Mouse (Mus musculus) embryo, embryonic 11 days (tissue): ENCODE measurements at regions not wholly inside any gene's neighbourhood (a gene's known extent, or its start where the extent isn't known, plus 50 kb on each side); places are given as distances from the start of the nearest gene placed in this dataset.

Experiments
- DNase-seq: peaks from one replicate; pipeline ENCODE4 v3.0.0-alpha.2; 2015

- no peak for DNase-seq
Measured at GRCm38 (mm10) chr3:148316198-148316597, 674.2 kb downstream of the Adgrl2 start.

GRCm38 (mm10) chr3:148315286-148315685 is 675.1 kb downstream of the Adgrl2 start:
- DNase-seq = no peak

GRCm38 (mm10) chr3:148295515-148295914 is 694.8 kb downstream of the Adgrl2 start:
- DNase-seq = no peak

GRCm38 (mm10) chr3:148278978-148279377 is 711.4 kb downstream of the Adgrl2 start:
- peak; percentile 12 for DNase-seq

GRCm38 (mm10) chr3:148272159-148272848 is 718.1 kb downstream of the Adgrl2 start:
- DNase-seq = no peak

GRCm38 (mm10) chr3:148268812-148269211 is 721.5 kb downstream of the Adgrl2 start:
- DNase-seq = no peak

GRCm38 (mm10) chr3:148259211-148259610 is 731.1 kb downstream of the Adgrl2 start:
- no peak for DNase-seq

- DNase-seq = no peak
Measured at GRCm38 (mm10) chr3:148248617-148249016, 741.7 kb downstream of the Adgrl2 start.

GRCm38 (mm10) chr3:148246786-148247185 is 743.6 kb downstream of the Adgrl2 start:
- DNase-seq = no peak

GRCm38 (mm10) chr3:148238093-148238492 is 752.3 kb downstream of the Adgrl2 start:
- DNase-seq = no peak

GRCm38 (mm10) chr3:148237555-148237954 is 752.8 kb downstream of the Adgrl2 start:
- DNase-seq = no peak

GRCm38 (mm10) chr3:148233616-148234015 is 756.7 kb downstream of the Adgrl2 start:
- no peak for DNase-seq

- DNase-seq = no peak
Measured at GRCm38 (mm10) chr3:148229192-148229591, 761.2 kb downstream of the Adgrl2 start.

- peak; percentile 36 for DNase-seq
Measured at GRCm38 (mm10) chr3:148228002-148228707, 762.2 kb downstream of the Adgrl2 start.

- no peak for DNase-seq
Measured at GRCm38 (mm10) chr3:148220826-148221225, 769.5 kb downstream of the Adgrl2 start.

GRCm38 (mm10) chr3:148220024-148220590 is 770.2 kb downstream of the Adgrl2 start:
- DNase-seq = no peak

- DNase-seq = no peak
Measured at GRCm38 (mm10) chr3:148202148-148202547, 788.2 kb downstream of the Adgrl2 start.

GRCm38 (mm10) chr3:148186704-148187103 is 803.7 kb downstream of the Adgrl2 start:
- no peak for DNase-seq

- no peak for DNase-seq
Measured at GRCm38 (mm10) chr3:148167556-148167955, 822.8 kb downstream of the Adgrl2 start.

- no peak for DNase-seq
Measured at GRCm38 (mm10) chr3:148159059-148159458, 831.3 kb downstream of the Adgrl2 start.

GRCm38 (mm10) chr3:148158533-148158932 is 831.8 kb downstream of the Adgrl2 start:
- DNase-seq = no peak

- no peak for DNase-seq
Measured at GRCm38 (mm10) chr3:148143776-148144175, 846.6 kb downstream of the Adgrl2 start.

GRCm38 (mm10) chr3:148136791-148137251 is 853.5 kb downstream of the Adgrl2 start:
- DNase-seq = no peak

GRCm38 (mm10) chr3:148134646-148135045 is 855.7 kb downstream of the Adgrl2 start:
- no peak for DNase-seq
